Mouse (Mus musculus): ENCODE data around the gene Thra. TPM values are rescaled to one million over a fixed set of nuclear protein-coding genes. Genes with fewer than 3 reads are reported as not detected.

Thra gene
- polyA plus RNA-seq, 1 experiment: 128 TPM

DNA sequence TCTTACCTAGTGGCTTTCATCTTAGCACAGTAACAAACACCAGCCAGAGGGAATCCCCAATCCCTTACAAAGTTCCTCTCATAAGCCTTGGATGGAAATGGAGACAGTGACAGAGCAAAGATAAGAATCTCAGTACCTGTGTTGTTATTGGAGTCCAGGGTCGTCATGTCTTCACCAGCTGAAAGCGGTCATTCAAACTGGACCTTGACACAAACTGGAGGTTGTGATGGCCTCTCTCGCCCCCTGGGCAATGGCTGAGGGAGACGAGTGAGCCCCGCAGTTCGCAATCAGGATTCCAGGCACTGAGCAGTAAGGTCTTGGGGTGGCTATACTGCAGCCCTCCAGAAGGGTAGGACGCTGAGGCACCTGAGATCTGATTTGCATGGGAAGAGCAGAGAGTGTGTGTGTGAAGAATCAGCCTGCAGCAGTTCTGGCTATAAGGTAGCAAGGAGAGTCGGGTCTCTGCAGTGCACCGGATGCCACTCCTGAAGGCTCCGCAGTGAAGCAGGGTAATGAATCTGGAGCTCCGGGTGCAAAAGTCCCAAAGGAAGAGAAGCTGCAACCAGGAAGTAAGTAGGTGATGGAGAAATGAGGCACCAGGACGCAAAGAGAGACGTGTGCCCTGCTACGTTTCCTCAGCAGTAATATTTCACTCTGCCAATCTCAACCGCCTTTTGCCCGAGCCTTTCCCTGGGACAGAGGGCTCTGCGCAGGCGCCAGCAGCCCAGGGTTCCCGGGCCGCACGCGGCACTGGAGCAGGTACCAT lies 34.3 kb downstream of the Thra start, which contains the start of gene Nr1d1:
Gene Nr1d1, minus strand, starts transcription at position 752 of the 766 bp plus-strand sequence.
- H3K27me3 ChIP-seq (ENCODE audit: control insufficient read depth, insufficient read depth, low read length): no peaks in the 10 kb centered on the region
- peaks cover 25% of the 10 kb centered on the region for H3K4me1 ChIP-seq (ENCODE audit: control insufficient read depth, insufficient read depth, insufficient read length, low read length)
- peak within 1 kb of the TSS; percentile 68 for H3K4me3 ChIP-seq (ENCODE audit: low read depth, low read length)
- no peak for TF ChIP-seq CTCF (IDR thresholded peaks at IDR 0.05; ENCODE audit: extremely low read depth, insufficient read length, insufficient replicate concordance, low read depth, low read length)
- peak; percentile 83 for TF ChIP-seq POLR2A (IDR thresholded peaks at IDR 0.05; ENCODE audit: low read depth, low read length)
- peak within 1 kb of the TSS; percentile 99 for H3K27ac ChIP-seq (ENCODE audit: insufficient read depth, low read depth, low read length)
- peaks cover 28% of the 10 kb centered on the region for H3K36me3 ChIP-seq (ENCODE audit: control insufficient read depth, insufficient read depth, low read length)
- under 1% methylated on average over 22 of the region's 22 CpGs for WGBS

DNA sequence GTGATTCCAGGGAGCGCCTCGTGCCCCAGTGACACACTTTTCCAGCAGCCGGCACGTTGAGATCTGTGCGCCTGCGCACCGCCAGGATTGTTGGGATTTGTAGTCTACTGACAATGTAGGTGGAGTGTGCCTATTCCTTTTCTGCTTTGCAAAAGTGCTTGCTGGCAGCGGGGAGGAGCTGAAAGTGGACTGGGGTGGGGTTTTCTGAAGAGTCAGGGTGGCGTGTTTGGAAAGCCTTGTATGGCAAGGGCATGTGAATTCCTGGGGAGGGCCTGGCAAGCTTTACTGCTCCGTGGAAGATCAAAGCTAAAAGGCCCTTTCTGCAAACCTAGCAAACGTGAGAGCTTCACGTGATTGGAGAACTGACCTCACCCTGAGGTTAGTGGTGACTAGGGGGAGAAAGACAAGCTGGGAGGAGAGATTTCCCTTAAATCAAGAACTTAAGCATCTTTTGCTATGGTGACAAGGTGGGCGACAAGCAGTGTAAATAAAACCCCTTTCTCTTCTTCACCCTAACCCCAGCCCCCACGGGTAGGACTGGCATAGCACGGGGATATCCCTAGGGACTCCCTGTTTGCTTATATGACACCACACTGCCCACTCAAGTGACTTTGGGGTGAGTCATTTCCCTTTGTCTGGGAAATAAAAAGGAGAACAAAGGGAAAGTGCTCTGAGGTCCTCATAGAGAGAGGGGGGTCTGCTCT lies 35.1 kb downstream of the Thra start:
- Histone ChIP-seq H3K27me3 (ENCODE audit: control insufficient read depth, insufficient read depth, low read length) (no peaks in the 10 kb centered on the region), H3K4me3 (ENCODE audit: low read depth, low read length) (peak overlapping the region; percentile 68), H3K36me3 (ENCODE audit: control insufficient read depth, insufficient read depth, low read length) (peaks cover 21% of the 10 kb centered on the region), H3K27ac (ENCODE audit: insufficient read depth, low read depth, low read length) (peak overlapping the region; percentile 99), H3K4me1 (ENCODE audit: control insufficient read depth, insufficient read depth, insufficient read length, low read length) (peaks cover 19% of the 10 kb centered on the region)
- no peak for TF ChIP-seq POLR2A (IDR thresholded peaks at IDR 0.05; ENCODE audit: low read depth, low read length)
- no peak for TF ChIP-seq CTCF (IDR thresholded peaks at IDR 0.05; ENCODE audit: extremely low read depth, insufficient read length, insufficient replicate concordance, low read depth, low read length)
- WGBS: 2% methylated on average over 15 of the region's 15 CpGs

DNA sequence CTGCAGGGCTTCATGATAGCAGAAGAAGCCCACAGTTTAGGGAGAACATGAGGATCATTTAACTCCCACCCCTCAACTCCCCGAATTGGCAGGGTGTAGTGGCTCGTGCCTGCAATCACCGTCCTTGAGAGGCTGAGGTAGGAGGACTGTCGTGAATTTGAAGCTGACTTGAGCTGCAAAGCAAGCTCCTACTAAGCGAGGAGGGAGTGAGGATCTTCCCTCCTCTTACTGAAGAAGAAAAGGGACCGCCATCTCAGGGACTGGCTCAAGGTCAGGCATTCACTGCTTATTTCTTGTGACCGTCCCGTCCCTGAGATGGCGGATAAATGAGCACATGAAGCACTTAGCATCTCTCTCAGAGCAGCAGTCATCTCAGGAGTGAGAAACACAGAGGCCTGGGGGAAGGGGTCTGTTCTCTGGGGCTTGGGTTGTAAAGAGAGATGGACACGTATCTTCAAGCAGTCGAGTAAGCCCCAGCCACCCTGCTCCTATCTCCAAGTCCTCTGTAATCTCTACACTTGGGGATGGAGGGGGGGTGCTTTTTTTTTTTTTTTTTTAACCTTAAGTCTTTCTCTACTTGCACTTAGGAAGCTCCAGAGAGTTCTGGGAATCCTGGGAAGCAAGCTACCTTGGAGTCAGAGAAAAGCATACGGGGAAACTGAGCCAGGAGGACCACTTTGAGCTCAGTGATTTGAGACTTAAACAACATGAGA lies 35.8 kb downstream of the Thra start:
- peaks cover 14% of the 10 kb centered on the region for H3K36me3 ChIP-seq (ENCODE audit: control insufficient read depth, insufficient read depth, low read length)
- peak overlapping the region; percentile 9; the same call in 1 of the 2 replicates for H3K4me3 ChIP-seq (ENCODE audit: low read depth, low read length)
- peak overlapping the region; percentile 93 for H3K27ac ChIP-seq (ENCODE audit: insufficient read depth, low read depth, low read length)
- no peaks in the 10 kb centered on the region for H3K27me3 ChIP-seq (ENCODE audit: control insufficient read depth, insufficient read depth, low read length)
- peaks cover 17% of the 10 kb centered on the region for H3K4me1 ChIP-seq (ENCODE audit: control insufficient read depth, insufficient read depth, insufficient read length, low read length)
- 36% methylated on average over 12 of the region's 12 CpGs for WGBS
- no peak for TF ChIP-seq CTCF (IDR thresholded peaks at IDR 0.05; ENCODE audit: extremely low read depth, insufficient read length, insufficient replicate concordance, low read depth, low read length)
- TF ChIP-seq POLR2A (IDR thresholded peaks at IDR 0.05; ENCODE audit: low read depth, low read length): no peak

DNA sequence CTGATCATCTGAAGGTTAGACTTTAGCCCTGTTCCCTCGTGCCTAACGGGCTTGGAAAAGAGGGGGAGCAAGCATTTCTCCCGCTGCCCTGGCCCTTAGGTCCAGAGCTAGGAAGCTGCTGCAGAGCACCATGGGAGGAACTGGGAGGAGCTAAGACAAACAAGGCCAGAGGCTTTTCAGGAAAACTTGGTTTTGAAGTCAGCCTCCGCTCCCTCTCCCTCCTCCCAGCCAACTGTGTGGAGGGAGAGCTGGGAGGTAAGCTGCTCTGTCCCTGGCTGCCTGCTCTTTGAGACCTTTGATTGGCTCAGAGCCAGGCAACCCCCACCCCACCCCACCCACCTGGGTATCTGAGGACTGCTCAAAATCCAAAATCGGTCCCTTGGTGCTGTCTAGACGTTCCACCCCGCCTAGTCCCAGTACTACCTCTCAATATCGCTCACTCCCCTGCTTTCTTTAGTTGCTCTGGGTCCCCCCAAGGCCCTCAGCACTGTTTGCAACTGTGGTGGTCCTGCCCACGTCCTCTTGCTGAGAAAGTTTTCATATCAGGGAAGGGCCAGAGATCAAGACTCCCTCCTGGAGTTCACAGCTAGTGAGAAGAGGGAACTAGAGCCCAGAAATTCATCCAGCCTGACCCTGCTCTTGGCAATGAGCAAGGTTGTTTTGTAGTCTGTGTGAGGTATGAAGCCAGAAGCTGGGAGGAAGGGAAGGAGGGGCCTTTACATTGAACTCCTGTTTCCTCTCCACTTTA lies 36.6 kb downstream of the Thra start:
- Histone ChIP-seq H3K27ac (ENCODE audit: insufficient read depth, low read depth, low read length) (peak overlapping the region; percentile 93), H3K27me3 (ENCODE audit: control insufficient read depth, insufficient read depth, low read length) (no peaks in the 10 kb centered on the region), H3K4me1 (ENCODE audit: control insufficient read depth, insufficient read depth, insufficient read length, low read length) (peaks cover 20% of the 10 kb centered on the region), H3K4me3 (ENCODE audit: low read depth, low read length) (peak overlapping the region; percentile 4; the same call in 1 of the 2 replicates), H3K36me3 (ENCODE audit: control insufficient read depth, insufficient read depth, low read length) (peaks cover 6% of the 10 kb centered on the region)
- 9% methylated on average over 9 of the region's 9 CpGs for WGBS
- TF ChIP-seq CTCF (IDR thresholded peaks at IDR 0.05; ENCODE audit: extremely low read depth, insufficient read length, insufficient replicate concordance, low read depth, low read length) (no peak), POLR2A (IDR thresholded peaks at IDR 0.05; ENCODE audit: low read depth, low read length) (peak; percentile 60)

DNA sequence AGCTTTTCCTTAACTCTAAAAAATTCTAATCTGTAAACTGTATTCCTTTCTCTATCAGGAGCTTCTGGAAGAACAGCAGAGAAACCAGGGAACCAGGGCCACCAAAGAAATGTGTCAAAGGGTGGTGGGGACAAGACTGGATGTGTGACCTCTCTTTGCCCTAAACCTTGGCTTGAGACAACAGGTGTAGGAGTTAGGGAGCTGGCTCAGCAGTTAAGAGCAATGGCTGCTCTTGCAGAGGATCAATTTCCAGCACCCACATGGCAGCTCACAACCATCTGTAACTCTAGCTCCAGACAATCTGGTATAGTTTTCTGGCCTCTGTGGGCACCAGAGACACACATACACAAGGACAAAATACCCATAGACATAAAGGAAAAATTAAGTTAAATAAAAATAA lies 37.5 kb downstream of the Thra start:
- no peak overlapping the region for H3K27ac ChIP-seq (ENCODE audit: insufficient read depth, low read depth, low read length)
- H3K27me3 ChIP-seq (ENCODE audit: control insufficient read depth, insufficient read depth, low read length): no peaks in the 10 kb centered on the region
- TF ChIP-seq CTCF (IDR thresholded peaks at IDR 0.05; ENCODE audit: extremely low read depth, insufficient read length, insufficient replicate concordance, low read depth, low read length) (no peak), POLR2A (IDR thresholded peaks at IDR 0.05; ENCODE audit: low read depth, low read length) (no peak)
- peaks cover 25% of the 10 kb centered on the region for H3K4me1 ChIP-seq (ENCODE audit: control insufficient read depth, insufficient read depth, insufficient read length, low read length)
- H3K4me3 ChIP-seq (ENCODE audit: low read depth, low read length): no peak overlapping the region
- H3K36me3 ChIP-seq (ENCODE audit: control insufficient read depth, insufficient read depth, low read length): no peaks in the 10 kb centered on the region

DNA sequence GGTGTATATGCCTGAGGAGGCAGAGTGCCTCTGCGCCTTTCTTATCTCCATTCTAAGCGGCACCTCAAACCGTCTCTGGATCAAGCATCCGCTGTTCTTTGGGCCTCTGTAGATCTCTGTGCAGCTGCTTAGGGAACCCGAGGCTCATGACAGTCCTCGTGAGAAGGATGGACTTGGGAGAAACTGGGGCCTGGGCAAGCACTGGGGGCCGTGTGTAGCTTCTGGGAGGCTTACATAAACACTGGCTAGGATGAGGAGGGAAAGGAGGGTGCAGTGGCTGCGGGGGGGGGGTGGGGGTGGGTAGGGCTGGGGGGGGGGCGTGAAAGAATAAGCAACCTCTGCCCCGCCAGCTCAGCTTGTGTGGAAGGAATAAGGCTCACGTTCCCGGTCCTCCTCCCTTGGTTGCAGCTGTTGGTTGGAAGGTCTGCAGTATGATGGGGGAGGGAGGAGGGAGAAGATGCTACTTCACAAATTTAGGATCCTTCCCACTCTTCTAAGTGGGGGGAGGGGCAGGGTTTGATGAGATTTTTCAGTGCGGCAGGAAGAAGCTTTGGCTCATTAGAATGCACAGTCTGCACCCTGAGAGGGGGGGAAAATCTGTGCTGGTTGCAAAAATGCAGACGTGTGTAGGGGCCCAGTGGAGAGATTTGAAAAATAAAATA lies 41.5 kb downstream of the Thra start:
- peak overlapping the region; percentile 87 for H3K27ac ChIP-seq (ENCODE audit: insufficient read depth, low read depth, low read length)
- TF ChIP-seq POLR2A (IDR thresholded peaks at IDR 0.05; ENCODE audit: low read depth, low read length): 0 out of 2 replicates have a peak, but pooled peaks have one; percentile 40
- no peak for TF ChIP-seq CTCF (IDR thresholded peaks at IDR 0.05; ENCODE audit: extremely low read depth, insufficient read length, insufficient replicate concordance, low read depth, low read length)
- H3K4me1 ChIP-seq (ENCODE audit: control insufficient read depth, insufficient read depth, insufficient read length, low read length): peaks cover 37% of the 10 kb centered on the region
- no peak overlapping the region for H3K4me3 ChIP-seq (ENCODE audit: low read depth, low read length)
- H3K27me3 ChIP-seq (ENCODE audit: control insufficient read depth, insufficient read depth, low read length): no peaks in the 10 kb centered on the region
- no peaks in the 10 kb centered on the region for H3K36me3 ChIP-seq (ENCODE audit: control insufficient read depth, insufficient read depth, low read length)
- WGBS: 48% methylated on average over 13 of the region's 14 CpGs

All from small intestine, adult 2 months (tissue).